Mouse (Mus musculus): ENCODE results near the gene Aftph. TPM values are rescaled to one million over a fixed set of nuclear protein-coding genes. Genes with fewer than 3 reads are reported as not detected.

The Aftph gene
- total RNA-seq, 2 experiments from 2014 or later: 60.3 to 65.3 TPM

- DNase-seq (ENCODE audit: low spot score in 2 of 2): no peak
- intact Hi-C loops (cut with DNase I): no loop called here
These were observed 7.3 kb downstream of the Aftph start for GRCm38 (mm10) chr11:20734066-20734465.

- DNase-seq (ENCODE audit: low spot score in 2 of 2): no peak
- intact Hi-C loops (cut with DNase I): no loop called here
These were observed 7.8 kb downstream of the Aftph start for GRCm38 (mm10) chr11:20733486-20734030.

- intact Hi-C loops (cut with DNase I): no loop called here
These were observed 12.0 kb downstream of the Aftph start for GRCm38 (mm10) chr11:20729403-20729802.

GRCm38 (mm10) chr11:20728044-20728443 is 13.3 kb downstream of the Aftph start:
- intact Hi-C loops (cut with DNase I): no loop called here
- no peak for DNase-seq (ENCODE audit: low spot score in 2 of 2)

More at GRCm38 (mm10) chr11:20729403-20729802, 12.0 kb downstream of the Aftph start:
- no peak for DNase-seq (ENCODE audit: low spot score in 2 of 2)

- DNase-seq (ENCODE audit: low spot score in 2 of 2): no peak
These were observed 17.8 kb downstream of the Aftph start for GRCm38 (mm10) chr11:20723572-20723971.

GRCm38 (mm10) chr11:20712068-20712671 is 29.2 kb downstream of the Aftph start:
- DNase-seq (ENCODE audit: low spot score in 2 of 2): no peak
- intact Hi-C loops (cut with DNase I): no loop called here

More at GRCm38 (mm10) chr11:20723572-20723971, 17.8 kb downstream of the Aftph start:
- intact Hi-C loops (cut with DNase I): no loop called here

- peak; percentile 64 to 74 for DNase-seq (ENCODE audit: low spot score in 2 of 2)
- intact Hi-C loops (cut with DNase I): loop anchor here (5.0 kb wide), 1 partner anchor 234 kb away; no protein-coding TSS in a partner anchor
These were observed 50.4 kb downstream of the Aftph start for GRCm38 (mm10) chr11:20691000-20691399.

- DNase-seq (ENCODE audit: low spot score in 2 of 2): no peak
- intact Hi-C loops (cut with DNase I): no loop called here
These were observed 59.7 kb downstream of the Aftph start for GRCm38 (mm10) chr11:20681679-20682078.

- intact Hi-C loops (cut with DNase I): no loop called here
These were observed 60.6 kb downstream of the Aftph start for GRCm38 (mm10) chr11:20680781-20681180.

GRCm38 (mm10) chr11:20679396-20679795 is 62.0 kb downstream of the Aftph start:
- no peak for DNase-seq (ENCODE audit: low spot score in 2 of 2)
- intact Hi-C loops (cut with DNase I): no loop called here

More at GRCm38 (mm10) chr11:20680781-20681180, 60.6 kb downstream of the Aftph start:
- no peak for DNase-seq (ENCODE audit: low spot score in 2 of 2)

GRCm38 (mm10) chr11:20672513-20672912 is 68.9 kb downstream of the Aftph start:
- intact Hi-C loops (cut with DNase I): no loop called here
- DNase-seq (ENCODE audit: low spot score in 2 of 2): no peak

GRCm38 (mm10) chr11:20671789-20672392 is 69.5 kb downstream of the Aftph start:
- no peak for DNase-seq (ENCODE audit: low spot score in 2 of 2)
- intact Hi-C loops (cut with DNase I): no loop called here

- no peak for DNase-seq (ENCODE audit: low spot score in 2 of 2)
- intact Hi-C loops (cut with DNase I): no loop called here
These were observed 76.5 kb downstream of the Aftph start for GRCm38 (mm10) chr11:20664878-20665277.

GRCm38 (mm10) chr11:20663580-20664198 is 77.7 kb downstream of the Aftph start:
- DNase-seq (ENCODE audit: low spot score in 2 of 2): no peak
- intact Hi-C loops (cut with DNase I): no loop called here

- intact Hi-C loops (cut with DNase I): no loop called here
- DNase-seq (ENCODE audit: low spot score in 2 of 2): no peak
These were observed 78.6 kb downstream of the Aftph start for GRCm38 (mm10) chr11:20662811-20663210.

- peak; percentile 32 to 54 for DNase-seq (ENCODE audit: low spot score in 2 of 2)
These were observed 79.7 kb downstream of the Aftph start for GRCm38 (mm10) chr11:20661652-20662051.

GRCm38 (mm10) chr11:20660111-20661097 is 81.0 kb downstream of the Aftph start:
- intact Hi-C loops (cut with DNase I): no loop called here
- no peak for DNase-seq (ENCODE audit: low spot score in 2 of 2)

More at GRCm38 (mm10) chr11:20661652-20662051, 79.7 kb downstream of the Aftph start:
- intact Hi-C loops (cut with DNase I): no loop called here

GRCm38 (mm10) chr11:20659094-20659493 is 82.3 kb downstream of the Aftph start:
- intact Hi-C loops (cut with DNase I): no loop called here
- DNase-seq (ENCODE audit: low spot score in 2 of 2): peak; percentile 54 to 66

- DNase-seq (ENCODE audit: low spot score in 2 of 2): peak in 1 of 2 experiments; percentile 40
- intact Hi-C loops (cut with DNase I): no loop called here
These were observed 84.7 kb downstream of the Aftph start for GRCm38 (mm10) chr11:20656711-20657057.

Measured in left cerebral cortex, postnatal 14 days (tissue).